Mouse (Mus musculus) v-Abl transformed pro-B cells (cell line): ENCODE measurements around the gene Tbpl2.

Experiments
- in situ Hi-C, 2 experiments: fragments of 400-800 bp; cut with MboI; formaldehyde crosslinking; loops; one replicate each; pipeline ENCODE4 v1.15.1; 2025; ENCODE audit not compliant: unreplicated experiment in 2 of 2

Tbpl2 gene

GRCm38 (mm10) chr2:24096495-24096894 lies at the start of gene Tbpl2:
Gene Tbpl2 (minus strand): TSS chr2:24096595.
- in situ Hi-C loops = no loop called here

DNA sequence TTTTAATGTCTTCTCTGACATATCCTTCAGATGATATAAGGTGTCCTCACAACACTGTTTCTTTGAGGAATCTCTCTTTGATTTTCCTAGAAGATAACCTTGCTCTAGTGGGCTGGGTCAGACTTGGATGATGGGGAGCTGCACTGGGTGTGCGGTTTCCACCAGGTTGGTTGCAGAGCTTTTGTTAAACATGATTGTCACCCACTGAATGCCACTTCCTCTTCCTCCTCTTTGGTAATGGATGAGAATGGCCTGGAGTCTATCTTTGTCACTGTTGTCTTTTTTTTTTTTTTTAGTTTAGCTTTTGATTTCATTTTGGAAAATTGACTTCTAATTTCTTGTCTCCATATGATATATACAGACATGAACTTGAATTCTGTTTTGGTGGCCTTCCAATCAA lies 38.0 kb upstream of the Tbpl2 start:
- in situ Hi-C loops = no loop called here

- in situ Hi-C loops = no loop called here
Measured at GRCm38 (mm10) chr2:24109085-24109484, 12.7 kb upstream of the Tbpl2 start.

GRCm38 (mm10) chr2:24103619-24104289 lies 7.4 kb upstream of the Tbpl2 start:
- in situ Hi-C loops = no loop called here

DNA sequence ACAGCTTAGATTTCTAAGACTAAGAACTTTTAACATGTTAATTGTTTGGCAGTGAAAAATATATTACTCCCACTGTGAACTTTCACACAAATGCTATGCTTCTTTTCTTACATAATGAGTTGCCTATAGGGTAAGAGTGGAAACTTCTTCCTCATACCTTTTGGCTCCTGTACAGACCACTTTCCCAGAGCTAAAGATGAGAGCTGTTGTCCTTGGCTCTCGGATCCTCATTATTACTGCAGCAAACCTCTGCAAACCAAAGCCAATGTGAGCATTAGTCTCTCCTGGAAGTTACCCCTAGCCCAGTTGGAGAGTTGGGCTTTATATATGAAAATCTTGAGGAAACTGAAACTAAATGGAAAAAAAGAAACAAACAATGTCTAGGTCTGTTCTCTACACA lies 5.5 kb downstream of the Tbpl2 start:
- in situ Hi-C loops = no loop called here

- in situ Hi-C loops = no loop called here
Measured at GRCm38 (mm10) chr2:24050459-24050858, 45.9 kb downstream of the Tbpl2 start.

DNA sequence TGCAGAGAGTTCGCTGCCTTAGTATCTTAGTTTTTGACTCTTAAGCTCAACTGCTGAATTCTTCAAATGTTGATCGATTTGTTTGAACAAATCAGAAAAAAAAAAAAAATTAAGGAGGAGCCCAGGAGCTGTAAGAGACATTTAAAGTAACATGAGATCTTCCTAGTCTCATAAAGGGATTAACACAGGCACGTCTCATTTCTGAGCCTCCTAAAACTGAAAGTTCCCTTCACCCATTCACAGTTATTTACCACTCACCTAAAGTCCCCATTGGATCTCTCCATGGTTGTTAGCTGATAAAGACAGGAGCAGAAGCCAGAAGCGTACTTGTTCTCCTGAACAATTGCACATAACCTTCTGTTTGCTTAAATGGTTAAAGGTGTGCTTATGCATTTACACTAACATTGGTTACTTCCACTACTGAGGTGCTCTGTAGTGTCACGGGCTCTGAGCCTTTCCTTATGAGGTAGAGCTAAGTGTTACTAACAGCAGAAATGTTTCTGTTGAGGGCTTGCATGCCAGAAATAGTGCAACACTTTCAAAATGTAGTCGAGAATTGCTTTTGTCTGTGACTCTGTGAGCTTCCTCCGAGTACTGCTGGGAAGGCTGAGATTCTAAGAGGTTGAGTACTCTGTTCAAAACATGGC lies 46.9 kb downstream of the Tbpl2 start, which contains the start of gene Hnmt:
Hnmt (minus strand) TSS at position 51 of the 647 bp plus-strand sequence.
- in situ Hi-C loops = no loop called here

DNA sequence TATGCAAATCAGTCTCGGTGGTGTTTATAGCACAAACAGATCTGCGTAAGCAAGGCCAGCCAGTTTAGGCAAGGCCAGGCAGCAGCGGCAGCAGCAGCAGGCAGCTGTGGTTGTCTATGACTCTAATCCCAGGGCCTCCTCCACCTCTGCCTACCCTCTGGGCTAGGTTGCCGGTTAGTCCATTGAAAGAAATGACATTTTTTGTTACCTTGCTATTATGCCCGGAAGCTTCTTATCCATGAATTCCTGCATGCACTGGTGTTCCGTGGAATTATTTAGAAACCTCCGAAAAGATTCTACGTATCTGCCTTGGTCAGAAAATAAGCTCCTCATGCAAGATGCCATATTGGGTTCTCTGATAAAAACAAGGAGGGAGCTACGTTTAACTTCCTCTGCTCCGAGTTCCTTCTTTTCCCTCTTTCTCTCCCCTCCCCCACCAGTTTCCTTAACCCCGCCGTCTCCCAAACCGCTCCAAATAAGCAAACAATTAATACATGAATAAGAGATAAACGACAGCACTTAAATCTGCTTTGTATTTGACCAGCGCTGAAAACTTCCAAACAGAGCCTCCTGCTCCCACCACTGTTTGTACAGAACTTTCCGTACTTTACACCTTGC lies 47.8 kb downstream of the Tbpl2 start:
- in situ Hi-C loops = no loop called here

- in situ Hi-C loops = no loop called here
Measured at GRCm38 (mm10) chr2:24047551-24048479, 48.6 kb downstream of the Tbpl2 start.

GRCm38 (mm10) chr2:24042901-24043300 lies 53.5 kb downstream of the Tbpl2 start:
- in situ Hi-C loops = no loop called here

- in situ Hi-C loops = no loop called here
Measured at GRCm38 (mm10) chr2:24040531-24040930, 55.9 kb downstream of the Tbpl2 start.
